27 mouse cellular contexts compared by ENCODE assay signal in genomic region chr19:35529276-35529675, GRCm38 (mm10).
"Had no signal": no experiment of that assay in that cellular context is flagged by ENCODE, and none has a peak within 500 bp of the region (broad histone marks: within the 10 kb centered on the region; RNA-seq: fewer than 3 reads in every experiment).

No protein-coding gene starts in this region.

- H3K4me3 ChIP-seq: kidney, embryonic 15.5 days; limb, embryonic 10.5 days; limb, embryonic 13.5 days; liver, embryonic 12.5 days; liver, embryonic 15.5 days; lung, embryonic 15.5 days; megakaryocyte, embryonic 14.5 days; midbrain, embryonic 10.5 days; midbrain, embryonic 13.5 days; myocyte; neural tube, embryonic 13.5 days had no signal

- DNase-seq: kidney, adult 11 months; kidney, adult 8-10 months; kidney, postnatal 10 days; kidney, postnatal 36 days; liver; lung, adult 18-20 months; lung, postnatal 10 days; lung, postnatal 36 days; retina, postnatal 1 day; right cerebral cortex, postnatal 14 days; right cerebral cortex, postnatal 4 days; thymus, adult 2 months; thymus, postnatal 14 days; thymus, postnatal 4 days had no signal

- H3K9me3 ChIP-seq: kidney, embryonic 15.5 days; limb, embryonic 10.5 days; limb, embryonic 13.5 days; liver, embryonic 12.5 days; liver, embryonic 15.5 days; lung, embryonic 15.5 days; midbrain, embryonic 10.5 days; midbrain, embryonic 13.5 days; neural tube, embryonic 13.5 days had no signal

- H3K27ac ChIP-seq: kidney, embryonic 15.5 days; limb, embryonic 10.5 days; limb, embryonic 13.5 days; liver, embryonic 12.5 days; liver, embryonic 15.5 days; lung, embryonic 15.5 days; midbrain, embryonic 10.5 days; midbrain, embryonic 13.5 days; neural tube, embryonic 13.5 days; stomach, postnatal 0 days had no signal

- H3K4me2 ChIP-seq: kidney, embryonic 15.5 days; limb, embryonic 13.5 days; liver, embryonic 12.5 days; liver, embryonic 15.5 days; lung, embryonic 15.5 days; midbrain, embryonic 13.5 days; neural tube, embryonic 13.5 days had no signal

- H3K9ac ChIP-seq: kidney, embryonic 15.5 days; limb, embryonic 13.5 days; liver, embryonic 12.5 days; liver, embryonic 15.5 days; lung, embryonic 15.5 days; midbrain, embryonic 13.5 days; neural tube, embryonic 13.5 days had no signal

- ATAC-seq: liver, embryonic 12.5 days; midbrain, embryonic 13.5 days; midbrain, embryonic 16.5 days had no signal

- H3K27me3 ChIP-seq: kidney, embryonic 15.5 days; limb, embryonic 13.5 days; liver, embryonic 12.5 days; liver, embryonic 15.5 days; lung, embryonic 15.5 days; megakaryocyte, embryonic 14.5 days; midbrain, embryonic 13.5 days; neural tube, embryonic 13.5 days had no signal

- H3K4me1 ChIP-seq: kidney, embryonic 15.5 days; limb, embryonic 10.5 days; limb, embryonic 13.5 days; liver, embryonic 12.5 days; liver, embryonic 15.5 days; lung, embryonic 15.5 days; midbrain, embryonic 10.5 days; midbrain, embryonic 13.5 days; neural tube, embryonic 13.5 days had no signal

- H3K36me3 ChIP-seq: kidney, embryonic 15.5 days; limb, embryonic 10.5 days; limb, embryonic 13.5 days; liver, embryonic 12.5 days; liver, embryonic 15.5 days; lung, embryonic 15.5 days; midbrain, embryonic 10.5 days; midbrain, embryonic 13.5 days; neural tube, embryonic 13.5 days had no signal
